Mouse (Mus musculus): ENCODE measurements around the gene Ptov1. TPM values are rescaled to one million over a fixed set of nuclear protein-coding genes. Genes with fewer than 3 reads are reported as not detected.
A peak's percentile ranks its signal among the peaks of the same experiment; 100 is the strongest.
"Not testable (repeated sequence)": the region's sequence is repeated elsewhere in the genome, so short reads cannot be mapped to it uniquely, and the experiment has no call there.

Gene Ptov1
- polyA plus RNA-seq, 2 experiments: 35.0 to 47.3 TPM

DNA sequence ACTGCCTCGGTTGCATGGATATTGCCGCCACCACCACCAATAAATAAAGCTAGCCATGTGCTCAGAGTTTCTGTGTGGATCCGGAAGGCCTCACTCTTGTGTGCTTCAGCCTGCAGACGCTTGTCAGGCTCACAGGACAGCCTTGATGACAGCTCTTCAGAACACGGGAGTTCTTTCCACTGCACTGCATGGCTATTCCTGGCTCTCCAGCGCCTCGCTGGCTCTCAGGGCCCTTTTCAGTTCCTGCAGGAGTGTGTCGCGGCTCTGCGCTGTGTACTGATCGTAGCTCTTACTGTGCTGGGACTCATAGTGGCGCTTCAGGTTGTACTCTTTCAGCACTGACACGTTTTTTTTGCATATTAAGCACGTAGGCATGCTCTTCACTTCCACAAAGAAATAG lies 8.2 kb upstream of the Ptov1 start:
- ATAC-seq (ENCODE audit: insufficient read depth): no peak
- Histone ChIP-seq H3K27ac (no peak overlapping the region), H3K4me1 (replicated peaks; ENCODE audit: control insufficient read depth in 2 of 2, insufficient read depth in 2 of 2, low read length in 1 of 2) (0 out of 4 replicates have a peak, but pooled peaks cover 0 to 2% of the 10 kb centered on the region in 2 experiments), H3K9ac (replicated peaks) (no peak overlapping the region), H3K36me3 (replicated peaks; ENCODE audit: control insufficient read depth, insufficient read depth, low read depth) (peaks cover 5% of the 10 kb centered on the region), H3K4me3 (ENCODE audit: insufficient read depth in 1 of 2, low read depth in 2 of 2, low read length in 2 of 2) (no peak overlapping the region), H3K9me3 (ENCODE audit: control insufficient read depth, low read length) (no peaks in the 10 kb centered on the region), H3K4me2 (ENCODE audit: low read depth) (no peak overlapping the region), H3K27me3 (ENCODE audit: control insufficient read depth, insufficient read depth, low read length) (no peaks in the 10 kb centered on the region)
- no peak for TF ChIP-seq EP300 (IDR thresholded peaks at IDR 0.05; ENCODE audit: low read depth)
- TF ChIP-seq CTCF (IDR thresholded peaks at IDR 0.05; ENCODE audit: low read depth): no peak
- DNase-seq (ENCODE audit: low read depth in 3 of 3, low spot score in 3 of 3): no peak
- WGBS (ENCODE audit: insufficient replicate concordance): 82% methylated on average over 14 of the region's 14 CpGs

GRCm38 (mm10) chr7:44871774-44872173 lies 2.2 kb upstream of the Ptov1 start:
- WGBS (ENCODE audit: insufficient replicate concordance): 82% methylated on average over 2 of the region's 2 CpGs
- H3K36me3 ChIP-seq (replicated peaks; ENCODE audit: control insufficient read depth, insufficient read depth, low read depth); ATAC-seq (ENCODE audit: insufficient read depth); DNase-seq (ENCODE audit: low read depth in 3 of 3, low spot score in 3 of 3); H3K4me2 ChIP-seq (ENCODE audit: low read depth); H3K9me3 ChIP-seq (ENCODE audit: control insufficient read depth, low read length); H3K27ac ChIP-seq; H3K27me3 ChIP-seq (ENCODE audit: control insufficient read depth, insufficient read depth, low read length); H3K4me3 ChIP-seq (ENCODE audit: insufficient read depth in 1 of 2, low read depth in 2 of 2, low read length in 2 of 2); H3K9ac ChIP-seq (replicated peaks): not testable (repeated sequence)
- peaks cover 4 to 12% of the 10 kb centered on the region in 2 experiments for H3K4me1 ChIP-seq (replicated peaks; ENCODE audit: control insufficient read depth in 2 of 2, insufficient read depth in 2 of 2, low read length in 1 of 2)

DNA sequence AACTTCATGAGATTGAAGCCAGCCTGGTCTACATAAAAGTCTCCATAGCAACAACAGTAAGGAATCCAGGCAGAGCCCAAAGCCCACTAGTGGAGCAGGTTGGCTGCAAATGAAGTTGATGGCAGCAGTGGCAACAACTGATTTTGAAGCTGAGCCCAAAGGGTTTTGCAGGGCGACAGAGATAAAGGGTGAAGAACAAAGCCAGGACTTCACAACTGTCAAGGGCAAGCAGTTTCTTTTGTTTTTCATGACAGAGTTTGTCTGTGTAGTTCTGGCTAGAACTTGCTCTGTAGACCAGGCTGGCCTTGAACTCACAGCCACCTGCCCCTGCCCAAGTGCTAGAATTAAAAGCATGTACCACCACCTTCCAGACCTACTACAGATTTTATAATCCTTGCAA lies 1.6 kb upstream of the Ptov1 start:
- Histone ChIP-seq H3K4me1 (replicated peaks; ENCODE audit: control insufficient read depth in 2 of 2, insufficient read depth in 2 of 2, low read length in 1 of 2) (peaks cover 6 to 18% of the 10 kb centered on the region in 2 experiments), H3K4me3 (ENCODE audit: insufficient read depth in 1 of 2, low read depth in 2 of 2, low read length in 2 of 2) (no peak overlapping the region), H3K4me2 (ENCODE audit: low read depth) (no peak overlapping the region), H3K9ac (replicated peaks) (no peak overlapping the region), H3K27me3 (ENCODE audit: control insufficient read depth, insufficient read depth, low read length) (no peaks in the 10 kb centered on the region), H3K9me3 (ENCODE audit: control insufficient read depth, low read length) (no peaks in the 10 kb centered on the region), H3K27ac (no peak overlapping the region), H3K36me3 (replicated peaks; ENCODE audit: control insufficient read depth, insufficient read depth, low read depth) (no peaks in the 10 kb centered on the region)
- ATAC-seq (ENCODE audit: insufficient read depth) (no peak), DNase-seq (ENCODE audit: low read depth in 3 of 3, low spot score in 3 of 3) (no peak)
- TF ChIP-seq CTCF (IDR thresholded peaks at IDR 0.05; ENCODE audit: low read depth) (no peak), EP300 (IDR thresholded peaks at IDR 0.05; ENCODE audit: low read depth) (no peak)
- WGBS (ENCODE audit: insufficient replicate concordance): 63% methylated on average over 1 of the region's 1 CpGs

- Histone ChIP-seq H3K4me3 (ENCODE audit: insufficient read depth in 1 of 2, low read depth in 2 of 2, low read length in 2 of 2) (no peak overlapping the region), H3K9ac (replicated peaks) (no peak overlapping the region), H3K4me1 (replicated peaks; ENCODE audit: control insufficient read depth in 2 of 2, insufficient read depth in 2 of 2, low read length in 1 of 2) (peaks cover 6 to 21% of the 10 kb centered on the region in 2 experiments)
Observed at GRCm38 (mm10) chr7:44870614-44871013, 1.0 kb upstream of the Ptov1 start.

GRCm38 (mm10) chr7:44868919-44869696 lies 480 bp downstream of the Ptov1 start:
- peaks cover 6 to 19% of the 10 kb centered on the region in 2 experiments for H3K4me1 ChIP-seq (replicated peaks; ENCODE audit: control insufficient read depth in 2 of 2, insufficient read depth in 2 of 2, low read length in 1 of 2)
- under 1% methylated on average over 106 of the region's 108 CpGs for WGBS (ENCODE audit: insufficient replicate concordance)
- TF ChIP-seq EP300 (IDR thresholded peaks at IDR 0.05; ENCODE audit: low read depth): no peak
- no peak for TF ChIP-seq CTCF (IDR thresholded peaks at IDR 0.05; ENCODE audit: low read depth)
- no peaks in the 10 kb centered on the region for H3K9me3 ChIP-seq (ENCODE audit: control insufficient read depth, low read length)
- peak overlapping the region; percentile 52 to 69 for H3K4me3 ChIP-seq (ENCODE audit: insufficient read depth in 1 of 2, low read depth in 2 of 2, low read length in 2 of 2)
- ATAC-seq (ENCODE audit: insufficient read depth) (peak; percentile 36), DNase-seq (ENCODE audit: low read depth in 3 of 3, low spot score in 3 of 3) (no peak)
- peak overlapping the region; percentile 86 for H3K4me2 ChIP-seq (ENCODE audit: low read depth)
- no peaks in the 10 kb centered on the region for H3K27me3 ChIP-seq (ENCODE audit: control insufficient read depth, insufficient read depth, low read length)
- H3K36me3 ChIP-seq (replicated peaks; ENCODE audit: control insufficient read depth, insufficient read depth, low read depth): no peaks in the 10 kb centered on the region; the same call in none of the 2 replicates
- peak overlapping the region; percentile 74 for H3K9ac ChIP-seq (replicated peaks)
- peak overlapping the region; percentile 75 for H3K27ac ChIP-seq

More at GRCm38 (mm10) chr7:44870614-44871013, 1.0 kb upstream of the Ptov1 start:
- H3K27me3 ChIP-seq (ENCODE audit: control insufficient read depth, insufficient read depth, low read length): no peaks in the 10 kb centered on the region
- DNase-seq (ENCODE audit: low read depth in 3 of 3, low spot score in 3 of 3) (no peak), ATAC-seq (ENCODE audit: insufficient read depth) (no peak)
- H3K36me3 ChIP-seq (replicated peaks; ENCODE audit: control insufficient read depth, insufficient read depth, low read depth): no peaks in the 10 kb centered on the region
- H3K4me2 ChIP-seq (ENCODE audit: low read depth): peak overlapping the region; percentile 86
- H3K27ac ChIP-seq: no peak overlapping the region
- WGBS (ENCODE audit: insufficient replicate concordance): 75% methylated on average over 6 of the region's 6 CpGs
- no peak for TF ChIP-seq EP300 (IDR thresholded peaks at IDR 0.05; ENCODE audit: low read depth)
- no peak for TF ChIP-seq CTCF (IDR thresholded peaks at IDR 0.05; ENCODE audit: low read depth)
- H3K9me3 ChIP-seq (ENCODE audit: control insufficient read depth, low read length): no peaks in the 10 kb centered on the region
